Mouse (Mus musculus) forebrain, embryonic 16.5 days (tissue): ENCODE data around the gene Eya4. TPM values are rescaled to one million over a fixed set of nuclear protein-coding genes. Genes with fewer than 3 reads are reported as not detected.

Experiments
- ATAC-seq: fragments of 200-750 bp; cut with Nextera tagmentation; 2 replicates; pipeline ENCODE4 v1.8.0; 2017; ENCODE audit warnings: mild to moderate bottlenecking, moderate library complexity
- H3K27ac ChIP-seq: fragments of 300-500 bp; sonication (generic); 2 replicates; pipeline ENCODE4 v1.5.1; 2014; ENCODE audit warnings: low read length, control low read depth
- H3K27me3 ChIP-seq: fragments of 300-500 bp; sonication (generic); replicated peaks from 2 replicates; pipeline ENCODE4 v1.6.1; 2014; ENCODE audit warnings: low read length; ENCODE audit not compliant: control insufficient read depth, insufficient read depth
- H3K36me3 ChIP-seq: fragments of 300-500 bp; sonication (generic); 2 replicates; pipeline ENCODE4 v1.6.1; 2014; ENCODE audit not compliant: control insufficient read depth, insufficient read depth
- H3K4me1 ChIP-seq: fragments of 300-500 bp; sonication (generic); replicated peaks from 2 replicates; pipeline ENCODE4 v1.6.1; 2014; ENCODE audit warnings: low read length; ENCODE audit not compliant: control insufficient read depth, insufficient read depth
- H3K4me2 ChIP-seq: fragments of 300-500 bp; sonication (generic); 2 replicates; pipeline ENCODE4 v1.6.1; 2014; ENCODE audit warnings: mild to moderate bottlenecking, low read length, control low read depth
- H3K4me3 ChIP-seq: fragments of 300-500 bp; sonication (generic); replicated peaks from 2 replicates; pipeline ENCODE4 v1.5.1; 2014; ENCODE audit warnings: mild to moderate bottlenecking, low read length, control low read depth
- H3K9ac ChIP-seq: fragments of 300-500 bp; sonication (generic); replicated peaks from 2 replicates; pipeline ENCODE4 v1.6.1; 2014; ENCODE audit warnings: low read depth, low read length, control low read depth
- H3K9me3 ChIP-seq: fragments of 300-500 bp; sonication (generic); 2 replicates; pipeline ENCODE4 v1.6.1; 2016; ENCODE audit warnings: low read length; ENCODE audit not compliant: control insufficient read depth
- WGBS: fragments of 180-500 bp; shearing (Covaris S2); extraction: QIAGEN DNeasy Blood & Tissue Kit; methylation state at CpG from one replicate; pipeline ENCODE4 v1.1.7; 2014; 5-methylcytosine and 5-hydroxymethylcytosine counted together
- polyA plus RNA-seq: library from polyadenylated mRNA; unstranded; fragments of >200 nt; fragmentation: Nextera tagmentation; extraction: Ambion mirVana; gene quantifications from 2 replicates; pipeline ENCODE4 v1.2.1, GENCODE M21; 2015

Gene Eya4
- 0.68 and 1.1 TPM in 2 replicates for polyA plus RNA-seq

DNA sequence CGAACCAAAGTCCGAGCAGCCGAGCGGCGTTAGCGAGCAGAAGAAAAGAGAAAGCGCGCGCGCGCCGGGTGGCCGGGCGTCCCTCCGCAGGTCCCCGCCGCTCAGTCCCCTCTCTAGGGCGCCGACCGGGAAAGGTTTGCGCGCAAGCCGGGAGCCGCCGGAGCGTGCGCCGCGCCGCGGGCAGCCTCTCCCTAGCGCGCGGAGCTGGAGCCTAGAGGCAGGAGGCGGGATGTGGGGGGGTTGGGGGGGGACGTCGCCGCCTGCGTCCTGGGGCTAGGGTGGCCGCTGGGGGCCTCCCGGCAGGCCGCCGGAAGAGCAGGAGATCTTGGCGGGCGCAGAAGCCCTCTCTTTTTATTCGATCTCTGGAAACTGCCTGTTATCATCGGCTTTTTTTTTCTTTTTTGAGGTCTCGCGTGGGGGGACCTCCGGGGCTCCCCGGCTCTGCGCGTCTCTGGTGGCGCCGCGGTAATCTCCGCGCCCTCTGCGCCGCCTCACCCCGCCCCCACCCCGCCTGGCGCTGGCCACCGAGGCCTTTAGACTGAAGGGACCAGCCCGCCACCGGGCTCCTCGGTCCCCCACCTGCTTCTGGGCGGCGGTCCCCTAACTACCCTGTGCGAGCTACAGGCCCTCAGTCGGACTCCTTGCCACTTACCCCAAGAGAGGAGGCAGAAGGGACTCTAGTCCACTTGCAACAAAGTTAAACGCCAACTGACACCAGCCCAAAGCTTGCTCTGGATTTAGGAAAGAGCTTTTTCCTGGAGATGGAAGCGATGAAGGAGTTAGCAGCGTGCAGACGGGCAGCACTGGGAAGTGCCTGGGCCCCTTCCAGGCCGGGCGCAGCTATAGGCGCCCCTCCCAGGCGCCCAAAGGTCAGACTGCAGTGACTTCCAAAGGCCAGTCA lies at the start of gene Eya4:
TSS of gene Eya4 (minus strand) at position 776 of the 901 bp plus-strand sequence.
- peaks cover 22% of the 10 kb centered on the region for H3K4me1 ChIP-seq
- peaks cover 5% of the 10 kb centered on the region for H3K27me3 ChIP-seq
- no peaks in the 10 kb centered on the region for H3K9me3 ChIP-seq
- WGBS = 1% methylated on average over 63 of the region's 79 CpGs
- H3K4me3 ChIP-seq = peak within 1 kb of the TSS; percentile 53
- no peaks in the 10 kb centered on the region for H3K36me3 ChIP-seq
- H3K9ac ChIP-seq = peak within 1 kb of the TSS; percentile 62
- H3K27ac ChIP-seq = no peak within 1 kb of the TSS
- peak within 1 kb of the TSS; percentile 96 for H3K4me2 ChIP-seq
- ATAC-seq = peak; percentile 93

- ATAC-seq = no peak
- Histone ChIP-seq H3K36me3 (no peaks in the 10 kb centered on the region), H3K9ac (no peak overlapping the region), H3K27me3 (no peaks in the 10 kb centered on the region), H3K9me3 (no peaks in the 10 kb centered on the region), H3K4me2 (no peak overlapping the region), H3K4me1 (no peaks in the 10 kb centered on the region), H3K4me3 (no peak overlapping the region), H3K27ac (no peak overlapping the region)
- 89% methylated on average over 3 of the region's 3 CpGs for WGBS
These were observed 44.8 kb upstream of the Eya4 start for GRCm38 (mm10) chr10:23395399-23395798.

- Histone ChIP-seq H3K27ac (no peak overlapping the region), H3K9ac (no peak overlapping the region), H3K4me3 (no peak overlapping the region), H3K9me3 (no peaks in the 10 kb centered on the region), H3K36me3 (no peaks in the 10 kb centered on the region), H3K4me1 (no peaks in the 10 kb centered on the region), H3K4me2 (no peak overlapping the region), H3K27me3 (no peaks in the 10 kb centered on the region)
- WGBS = 85% methylated on average over 11 of the region's 11 CpGs
- ATAC-seq = no peak
These were observed 44.1 kb upstream of the Eya4 start for GRCm38 (mm10) chr10:23394556-23395245.

- H3K4me1 ChIP-seq = no peaks in the 10 kb centered on the region
- WGBS = 72% methylated on average over 6 of the region's 6 CpGs
- H3K9ac ChIP-seq = no peak overlapping the region
- no peak overlapping the region for H3K27ac ChIP-seq
- no peaks in the 10 kb centered on the region for H3K27me3 ChIP-seq
- no peak overlapping the region for H3K4me2 ChIP-seq
- no peaks in the 10 kb centered on the region for H3K36me3 ChIP-seq
- ATAC-seq = no peak
- no peaks in the 10 kb centered on the region for H3K9me3 ChIP-seq
- no peak overlapping the region for H3K4me3 ChIP-seq
These were observed 43.6 kb upstream of the Eya4 start for GRCm38 (mm10) chr10:23394152-23394551.

GRCm38 (mm10) chr10:23363866-23364265 lies 13.3 kb upstream of the Eya4 start:
- Histone ChIP-seq H3K4me1 (no peaks in the 10 kb centered on the region), H3K27ac (no peak overlapping the region), H3K9ac (no peak overlapping the region), H3K27me3 (no peaks in the 10 kb centered on the region), H3K4me3 (no peak overlapping the region), H3K4me2 (no peak overlapping the region), H3K36me3 (no peaks in the 10 kb centered on the region), H3K9me3 (no peaks in the 10 kb centered on the region)
- 87% methylated on average over 6 of the region's 6 CpGs for WGBS
- no peak for ATAC-seq

GRCm38 (mm10) chr10:23349392-23350010 lies 1.1 kb downstream of the Eya4 start:
- peak; percentile 30 for ATAC-seq
- Histone ChIP-seq H3K4me3 (peak overlapping the region; percentile 53), H3K27me3 (peaks cover 5% of the 10 kb centered on the region), H3K27ac (no peak overlapping the region), H3K9me3 (no peaks in the 10 kb centered on the region), H3K4me2 (peak overlapping the region; percentile 96), H3K36me3 (no peaks in the 10 kb centered on the region), H3K4me1 (peaks cover 22% of the 10 kb centered on the region), H3K9ac (peak overlapping the region; percentile 62)
- WGBS = 0% methylated on average over 32 of the region's 33 CpGs

DNA sequence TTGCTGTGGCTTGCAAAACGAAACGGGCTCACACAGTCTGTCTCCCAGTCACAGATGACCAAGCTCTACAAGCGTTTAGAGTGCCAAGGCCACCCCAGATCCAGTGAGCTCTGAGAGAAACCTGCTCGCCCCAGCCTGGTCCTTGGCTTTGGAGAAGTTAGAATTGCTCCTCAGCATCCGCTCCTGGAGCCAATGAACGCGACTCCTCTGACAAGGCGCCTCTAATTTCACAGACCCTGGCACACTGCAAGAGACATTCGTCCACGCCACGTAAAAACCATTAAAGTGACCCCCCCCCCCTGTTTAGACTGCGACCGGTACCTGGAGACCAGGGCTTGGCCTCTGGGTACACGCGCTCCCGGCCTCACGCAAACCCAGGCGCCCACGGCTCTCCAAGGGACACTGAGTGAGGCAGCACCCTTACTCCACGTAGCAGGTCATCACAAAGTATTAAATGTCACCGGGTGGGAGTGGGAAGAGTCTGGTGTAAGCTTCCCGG lies 1.6 kb downstream of the Eya4 start:
- Histone ChIP-seq H3K27ac (no peak overlapping the region), H3K9ac (peak overlapping the region; percentile 62), H3K9me3 (no peaks in the 10 kb centered on the region), H3K27me3 (peaks cover 5% of the 10 kb centered on the region), H3K4me3 (peak overlapping the region; percentile 53), H3K36me3 (no peaks in the 10 kb centered on the region), H3K4me2 (peak overlapping the region; percentile 96), H3K4me1 (peaks cover 22% of the 10 kb centered on the region)
- peak; percentile 17 for ATAC-seq
- 1% methylated on average over 22 of the region's 22 CpGs for WGBS

DNA sequence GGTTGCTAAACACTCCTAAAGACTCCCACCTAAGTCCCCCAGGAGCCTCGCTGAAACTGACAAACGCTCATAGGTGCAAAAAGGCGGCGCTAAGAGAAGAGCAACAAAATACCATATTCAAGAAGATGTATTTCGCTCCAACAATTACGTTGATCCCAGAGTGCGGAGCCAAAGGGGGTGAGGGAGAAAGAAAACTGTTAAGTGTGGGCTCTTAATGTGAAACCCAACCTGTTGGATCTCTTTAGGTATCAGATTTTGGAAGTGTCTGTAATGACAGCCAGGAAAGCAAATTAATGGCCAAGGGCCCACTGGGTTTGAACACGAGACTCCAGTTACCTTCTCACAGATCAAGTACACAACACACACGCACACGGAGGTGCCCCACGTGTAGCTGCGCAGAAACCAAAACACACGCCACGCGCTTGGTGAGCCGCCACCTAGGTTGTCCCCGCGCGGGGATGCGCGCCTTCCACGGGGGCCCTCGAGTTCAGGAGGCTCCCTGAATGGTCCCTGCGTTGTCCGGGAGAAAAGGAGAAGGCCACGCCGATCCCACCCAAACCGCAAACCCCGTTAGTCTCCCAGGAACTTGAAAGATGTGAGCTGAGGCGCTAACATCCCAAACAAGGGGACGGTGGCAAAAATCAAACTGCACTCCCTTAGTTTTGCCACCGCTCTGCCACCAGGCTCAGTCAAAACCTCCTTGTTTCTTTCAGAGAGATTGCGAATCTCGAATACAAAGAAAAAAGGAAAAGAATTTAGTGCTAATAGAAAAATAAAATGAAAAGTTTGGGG lies 2.3 kb downstream of the Eya4 start:
- no peak for ATAC-seq
- Histone ChIP-seq H3K27ac (no peak overlapping the region), H3K27me3 (peaks cover 5% of the 10 kb centered on the region), H3K4me1 (peaks cover 22% of the 10 kb centered on the region), H3K4me3 (peak overlapping the region; percentile 53), H3K9ac (peak overlapping the region; percentile 33; the same call in 1 of the 2 replicates), H3K4me2 (peak overlapping the region; percentile 96), H3K36me3 (no peaks in the 10 kb centered on the region), H3K9me3 (no peaks in the 10 kb centered on the region)
- 2% methylated on average over 34 of the region's 34 CpGs for WGBS
